Mouse (Mus musculus) liver, adult 2 months (tissue): ENCODE results near the gene Pkd1. TPM values are rescaled to one million over a fixed set of nuclear protein-coding genes. Genes with fewer than 3 reads are reported as not detected.
A peak's percentile ranks its signal among the peaks of the same experiment; 100 is the strongest.

ENCODE experiments used
- DNase-seq: peaks from one replicate; pipeline ENCODE4 v3.0.0-alpha.2; 2011; ENCODE audit warnings: low read depth, low spot score; ENCODE audit errors: extremely low read depth
- H3K27ac ChIP-seq: fragments of 200-500 bp; replicated peaks from 2 replicates; pipeline ENCODE4 v1.5.1; 2012; ENCODE audit warnings: low read depth, mild to moderate bottlenecking, control low read depth, inconsistent platforms, low read length; ENCODE audit not compliant: insufficient read depth
- H3K27me3 ChIP-seq: fragments of 200-500 bp; 2 replicates; pipeline ENCODE4 v1.6.1; 2012; ENCODE audit warnings: mild to moderate bottlenecking, moderate library complexity, low read length, inconsistent platforms; ENCODE audit not compliant: control insufficient read depth, insufficient read depth
- H3K36me3 ChIP-seq: fragments of 200-500 bp; 2 replicates; pipeline ENCODE4 v1.6.1; 2012; ENCODE audit warnings: low read length, inconsistent platforms; ENCODE audit not compliant: control insufficient read depth, insufficient read depth
- H3K4me1 ChIP-seq: fragments of 200-500 bp; 2 replicates; pipeline ENCODE4 v1.6.1; 2011; ENCODE audit warnings: low read length; ENCODE audit not compliant: control insufficient read depth, insufficient read depth
- H3K4me3 ChIP-seq: fragments of 200-500 bp; 2 replicates; pipeline ENCODE4 v1.5.1; 2011; ENCODE audit warnings: low read depth, mild to moderate bottlenecking, control low read depth, low read length, moderate library complexity; ENCODE audit not compliant: insufficient read depth
- H3K79me2 ChIP-seq: fragments of 200-500 bp; 2 replicates; pipeline ENCODE4 v1.6.1; 2012; ENCODE audit warnings: inconsistent platforms, mild to moderate bottlenecking, low read length, moderate library complexity; ENCODE audit not compliant: control insufficient read depth, insufficient read depth
- H3K9ac ChIP-seq: fragments of 200-500 bp; 2 replicates; pipeline ENCODE4 v1.6.1; 2012; ENCODE audit warnings: low read depth, mild to moderate bottlenecking, control low read depth, inconsistent platforms, low read length
- CTCF ChIP-seq: fragments of 200-500 bp; IDR thresholded peaks from 2 replicates; pipeline ENCODE4 v1.5.1; 2011; ENCODE audit warnings: low read depth, low read length, control low read depth
- POLR2A ChIP-seq: fragments of 200-500 bp; IDR thresholded peaks from 2 replicates; pipeline ENCODE4 v1.6.1; 2011; ENCODE audit warnings: low read length, control low read depth; ENCODE audit not compliant: insufficient read depth; ENCODE audit errors: extremely low read depth
- WGBS: fragments of 180-500 bp; shearing (Covaris S2); methylation state at CpG from one replicate; pipeline ENCODE4 v1.1.7; 2018; 5-methylcytosine and 5-hydroxymethylcytosine counted together
- polyA plus RNA-seq: library from polyadenylated mRNA; depleted of rRNA; stranded (reverse); fragments of >200 nt; gene quantifications from 2 replicates; pipeline ENCODE4 v1.2.3, GENCODE M21; 2012
- total RNA-seq: library from RNA; depleted of rRNA; stranded (reverse); fragments of >200 nt; gene quantifications from 2 replicates; pipeline ENCODE4 v1.2.3, GENCODE M21; 2014

Pkd1 gene
- total and polyA plus RNA-seq, 2 experiments, result 9.9 to 17.4 TPM

- no peak overlapping the region for H3K27ac ChIP-seq
- no peak overlapping the region for H3K9ac ChIP-seq
- peaks cover 8% of the 10 kb centered on the region for H3K4me1 ChIP-seq
- TF ChIP-seq POLR2A (no peak), CTCF (no peak)
- 73% methylated on average over 3 of the region's 3 CpGs for WGBS
- DNase-seq, result no peak
- H3K36me3 ChIP-seq, result no peaks in the 10 kb centered on the region
- peaks cover 4% of the 10 kb centered on the region; the same call in 1 of the 2 replicates for H3K79me2 ChIP-seq
- H3K27me3 ChIP-seq, result peaks cover 3% of the 10 kb centered on the region; the same call in 1 of the 2 replicates
- no peak overlapping the region for H3K4me3 ChIP-seq
Observed at GRCm38 (mm10) chr17:24546234-24546633, 3.4 kb upstream of the Pkd1 start.

GRCm38 (mm10) chr17:24548435-24548834 is 1.2 kb upstream of the Pkd1 start:
- Histone ChIP-seq H3K4me3 (peak overlapping the region; percentile 69; the same call in 1 of the 2 replicates), H3K36me3 (no peaks in the 10 kb centered on the region), H3K27me3 (peaks cover 3% of the 10 kb centered on the region; the same call in 1 of the 2 replicates), H3K4me1 (peaks cover 8% of the 10 kb centered on the region), H3K79me2 (peaks cover 15% of the 10 kb centered on the region; the same call in 1 of the 2 replicates), H3K27ac (no peak overlapping the region), H3K9ac (no peak overlapping the region)
- TF ChIP-seq POLR2A (no peak), CTCF (no peak)
- WGBS, result 59% methylated on average over 9 of the region's 9 CpGs
- DNase-seq, result no peak

- DNase-seq, result peak; percentile 83
- 5% methylated on average over 23 of the region's 23 CpGs for WGBS
- Histone ChIP-seq H3K9ac (peak overlapping the region; percentile 72), H3K36me3 (no peaks in the 10 kb centered on the region), H3K4me3 (peak overlapping the region; percentile 69), H3K27ac (peak overlapping the region; percentile 63), H3K4me1 (peaks cover 8% of the 10 kb centered on the region), H3K27me3 (peaks cover 3% of the 10 kb centered on the region; the same call in 1 of the 2 replicates), H3K79me2 (peaks cover 15% of the 10 kb centered on the region; the same call in 1 of the 2 replicates)
- TF ChIP-seq POLR2A, result no peak
Observed at GRCm38 (mm10) chr17:24548921-24549617, 565 bp upstream of the Pkd1 start.

GRCm38 (mm10) chr17:24550416-24551049 is 899 bp downstream of the Pkd1 start:
- H3K4me3 ChIP-seq, result peak overlapping the region; percentile 74
- peaks cover 29% of the 10 kb centered on the region for H3K79me2 ChIP-seq
- peak overlapping the region; percentile 94 for H3K9ac ChIP-seq
- H3K36me3 ChIP-seq, result no peaks in the 10 kb centered on the region
- H3K4me1 ChIP-seq, result peaks cover 8% of the 10 kb centered on the region
- H3K27me3 ChIP-seq, result no peaks in the 10 kb centered on the region
- 4% methylated on average over 44 of the region's 44 CpGs for WGBS
- DNase-seq, result no peak
- peak overlapping the region; percentile 63 for H3K27ac ChIP-seq
- TF ChIP-seq POLR2A (no peak), CTCF (no peak)

- Histone ChIP-seq H3K4me1 (peaks cover 8% of the 10 kb centered on the region), H3K79me2 (peaks cover 32% of the 10 kb centered on the region), H3K36me3 (no peaks in the 10 kb centered on the region), H3K4me3 (no peak overlapping the region), H3K27me3 (no peaks in the 10 kb centered on the region), H3K27ac (no peak overlapping the region), H3K9ac (peak overlapping the region; percentile 94)
- TF ChIP-seq POLR2A, result no peak
- no peak for TF ChIP-seq CTCF
- DNase-seq, result no peak
- 72% methylated on average over 3 of the region's 3 CpGs for WGBS
Observed at GRCm38 (mm10) chr17:24551050-24551444, 1.4 kb downstream of the Pkd1 start.

GRCm38 (mm10) chr17:24557091-24557490 is 7.5 kb downstream of the Pkd1 start:
- H3K36me3 ChIP-seq, result no peaks in the 10 kb centered on the region
- no peak for TF ChIP-seq CTCF
- no peak for TF ChIP-seq POLR2A
- no peaks in the 10 kb centered on the region for H3K27me3 ChIP-seq
- no peak for DNase-seq
- H3K4me1 ChIP-seq, result 0 out of 2 replicates have a peak, but pooled peaks cover 2% of the 10 kb centered on the region
- no peak overlapping the region for H3K9ac ChIP-seq
- H3K4me3 ChIP-seq, result no peak overlapping the region
- H3K27ac ChIP-seq, result no peak overlapping the region
- 91% methylated on average over 7 of the region's 7 CpGs for WGBS
- H3K79me2 ChIP-seq, result peaks cover 35% of the 10 kb centered on the region
